Mouse (Mus musculus) thymus, adult 18-20 months (tissue): Measurements from ENCODE around the gene Pip5k1b.

Experiments
- DNase-seq, 2 experiments: peaks; one replicate each; pipeline ENCODE4 v3.0.0; 2022; ENCODE audit warnings: mixed read lengths in 2 of 2

Pip5k1b gene

GRCm38 (mm10) chr19:24469216-24469615, 86.5 kb downstream of the Pip5k1b start:
- DNase-seq, result no peak

- no peak for DNase-seq
Measured at GRCm38 (mm10) chr19:24468616-24469015, 87.1 kb downstream of the Pip5k1b start.

DNA sequence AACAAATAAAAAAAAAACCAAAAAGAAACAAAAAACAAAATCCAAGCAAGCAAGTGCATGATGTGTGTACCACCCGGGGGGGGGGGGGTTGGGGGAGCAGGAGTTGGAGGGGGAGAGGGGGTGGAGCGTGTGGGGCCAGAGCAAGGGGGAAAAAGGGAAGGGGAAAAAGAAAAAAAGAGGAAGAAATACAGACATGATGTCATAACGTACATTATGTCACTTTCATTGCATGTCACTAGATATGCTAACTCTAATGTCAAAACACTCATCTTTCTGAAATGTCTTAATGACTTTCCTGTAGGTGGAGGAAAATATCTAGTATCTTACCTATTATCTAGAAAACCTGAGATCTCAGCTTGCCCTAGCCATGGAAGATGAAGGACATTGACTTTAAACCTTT, 92.7 kb downstream of the Pip5k1b start:
- DNase-seq, result no peak

- no peak for DNase-seq
Measured at GRCm38 (mm10) chr19:24456591-24457231, 99.0 kb downstream of the Pip5k1b start.

DNA sequence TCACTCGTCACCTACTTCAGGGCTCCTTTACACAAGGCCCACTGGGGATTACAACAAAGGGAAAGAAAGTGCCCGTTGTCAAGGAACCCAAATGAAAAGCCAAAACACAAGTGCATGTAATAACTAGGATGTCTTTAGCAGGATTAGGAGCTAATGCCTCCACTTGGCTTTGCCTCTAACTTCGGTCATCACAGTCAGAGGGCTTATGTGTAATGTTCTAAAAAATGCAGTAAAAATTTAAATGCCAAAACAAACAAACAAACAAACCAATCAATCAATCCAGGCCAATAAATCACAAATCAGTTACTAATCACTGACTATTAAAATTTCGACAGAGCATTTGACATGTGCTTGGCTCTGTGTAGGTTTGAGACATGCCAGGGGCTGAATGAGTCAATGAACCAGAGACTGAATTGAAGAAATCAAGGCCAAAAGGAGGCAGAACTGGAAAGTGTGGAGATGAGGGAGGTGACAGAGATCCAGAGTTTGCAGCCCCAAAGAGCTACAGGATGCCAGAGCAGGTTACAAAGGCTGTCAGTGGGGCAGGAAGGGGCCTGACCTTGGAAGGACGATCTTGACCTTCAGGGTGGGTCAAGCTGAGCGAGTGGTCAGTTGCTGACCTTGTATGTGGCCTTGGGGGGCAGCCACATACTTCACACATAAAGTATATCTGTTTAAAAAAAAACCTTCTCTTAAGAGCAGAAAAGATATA, 100.3 kb downstream of the Pip5k1b start:
- no peak for DNase-seq

DNA sequence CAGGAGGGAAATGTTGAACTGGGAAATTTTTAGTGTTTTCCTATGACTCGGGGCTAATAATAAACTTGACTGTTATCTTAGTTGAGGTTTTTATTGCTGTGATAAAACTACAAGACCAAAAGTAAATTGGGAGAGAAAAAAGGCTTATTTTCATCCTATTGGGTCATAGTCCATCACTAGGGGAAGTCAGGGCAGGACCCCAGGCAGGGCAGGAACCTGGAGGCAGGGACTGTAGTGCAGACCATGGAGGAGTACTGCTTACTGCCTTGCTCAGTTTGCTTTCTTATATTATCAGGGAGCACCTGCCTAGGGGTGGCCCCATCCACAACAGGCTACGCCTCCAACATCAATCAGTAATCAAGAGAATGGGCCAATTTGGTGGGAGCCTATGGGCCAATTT, 101.2 kb downstream of the Pip5k1b start:
- no peak for DNase-seq

- DNase-seq, result no peak
Measured at GRCm38 (mm10) chr19:24453379-24453778, 102.3 kb downstream of the Pip5k1b start.

GRCm38 (mm10) chr19:24452441-24452898, 103.2 kb downstream of the Pip5k1b start:
- no peak for DNase-seq

GRCm38 (mm10) chr19:24451626-24452025, 104.0 kb downstream of the Pip5k1b start:
- no peak for DNase-seq

GRCm38 (mm10) chr19:24450740-24451139, 104.9 kb downstream of the Pip5k1b start:
- DNase-seq, result no peak

DNA sequence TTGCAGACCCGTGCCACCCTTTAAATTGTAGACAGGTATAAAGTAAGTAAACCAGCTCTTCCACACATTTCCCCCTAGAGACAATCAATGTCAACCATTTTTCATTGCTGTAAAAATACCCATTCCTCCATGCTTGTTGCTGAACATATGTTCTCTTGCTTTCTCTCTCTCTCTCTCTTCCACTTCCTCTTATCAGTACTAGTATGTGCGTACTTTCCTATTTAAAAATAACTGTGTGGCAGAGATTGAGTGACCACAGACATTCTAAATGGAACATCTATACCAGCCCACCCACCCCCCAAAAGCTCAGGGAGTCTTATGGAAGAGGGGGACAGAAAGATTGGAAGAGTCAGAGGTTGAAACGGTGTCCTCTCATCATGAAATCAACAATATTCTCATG, 111.3 kb downstream of the Pip5k1b start:
- DNase-seq, result no peak

DNA sequence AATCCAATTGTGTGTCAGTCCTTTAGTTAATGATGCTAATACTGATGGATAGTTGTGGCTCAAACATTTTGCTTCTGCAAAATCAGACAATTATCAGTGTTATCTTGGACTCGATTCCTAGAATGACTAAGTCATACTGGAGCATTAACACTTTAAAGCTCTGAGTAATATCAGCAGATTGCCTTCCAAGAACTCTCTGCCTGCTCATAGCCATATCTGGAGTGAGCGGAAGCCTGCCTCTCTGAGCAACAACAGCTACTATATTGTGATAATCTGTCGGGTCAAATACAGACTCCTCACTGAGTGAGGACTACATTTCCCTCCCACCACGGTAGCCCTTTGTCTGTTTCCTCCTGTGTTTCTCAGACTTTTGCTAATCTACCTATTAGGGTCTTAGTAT, 116.0 kb downstream of the Pip5k1b start:
- DNase-seq, result no peak

GRCm38 (mm10) chr19:24434291-24434690, 121.4 kb downstream of the Pip5k1b start:
- no peak for DNase-seq

- no peak for DNase-seq
Measured at GRCm38 (mm10) chr19:24432447-24432846, 123.2 kb downstream of the Pip5k1b start.

- DNase-seq, result no peak
Measured at GRCm38 (mm10) chr19:24431381-24431780, 124.3 kb downstream of the Pip5k1b start.

GRCm38 (mm10) chr19:24428011-24428410, 127.7 kb downstream of the Pip5k1b start:
- no peak for DNase-seq

DNA sequence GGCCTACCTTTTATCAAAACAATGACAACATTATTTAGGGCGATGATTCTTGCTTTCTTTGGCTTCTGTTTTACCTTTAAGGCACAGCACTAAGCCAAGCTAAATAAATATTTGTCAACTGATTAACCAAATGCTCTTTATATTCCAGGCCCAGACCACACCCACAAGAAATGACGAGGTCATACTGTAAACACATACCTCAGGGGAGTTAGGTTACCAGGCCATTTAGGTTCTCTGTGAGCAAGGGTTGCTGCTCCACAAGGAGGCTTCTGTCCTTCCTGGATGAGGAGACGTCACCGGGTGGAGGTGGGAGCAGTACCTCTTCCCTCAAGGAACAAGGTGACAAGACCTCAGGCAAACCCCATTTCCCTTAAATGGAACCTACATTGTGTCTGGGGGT, 128.4 kb downstream of the Pip5k1b start:
- no peak for DNase-seq

- DNase-seq, result no peak
Measured at GRCm38 (mm10) chr19:24426759-24427181, 128.9 kb downstream of the Pip5k1b start.

DNA sequence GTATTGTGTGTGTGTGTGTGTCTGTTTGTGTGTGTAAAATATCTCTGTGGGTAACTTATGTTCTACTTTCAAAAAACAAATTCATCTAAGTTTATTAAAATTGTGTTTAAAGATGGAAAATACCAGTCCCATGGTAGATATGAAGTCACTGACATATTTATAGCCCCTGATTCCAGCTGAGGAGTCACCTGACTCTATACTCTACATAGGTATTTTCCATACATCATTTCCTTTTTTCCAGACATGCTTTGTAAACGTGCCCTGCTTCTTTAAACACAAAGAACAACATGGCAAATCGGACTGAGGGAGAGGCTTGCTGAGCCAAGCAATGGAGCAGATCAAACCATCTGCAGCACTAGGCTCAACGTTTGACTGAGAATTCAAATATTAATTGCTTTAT, 137.6 kb downstream of the Pip5k1b start:
- no peak for DNase-seq

GRCm38 (mm10) chr19:24417659-24418004, 138.0 kb downstream of the Pip5k1b start:
- no peak for DNase-seq

DNA sequence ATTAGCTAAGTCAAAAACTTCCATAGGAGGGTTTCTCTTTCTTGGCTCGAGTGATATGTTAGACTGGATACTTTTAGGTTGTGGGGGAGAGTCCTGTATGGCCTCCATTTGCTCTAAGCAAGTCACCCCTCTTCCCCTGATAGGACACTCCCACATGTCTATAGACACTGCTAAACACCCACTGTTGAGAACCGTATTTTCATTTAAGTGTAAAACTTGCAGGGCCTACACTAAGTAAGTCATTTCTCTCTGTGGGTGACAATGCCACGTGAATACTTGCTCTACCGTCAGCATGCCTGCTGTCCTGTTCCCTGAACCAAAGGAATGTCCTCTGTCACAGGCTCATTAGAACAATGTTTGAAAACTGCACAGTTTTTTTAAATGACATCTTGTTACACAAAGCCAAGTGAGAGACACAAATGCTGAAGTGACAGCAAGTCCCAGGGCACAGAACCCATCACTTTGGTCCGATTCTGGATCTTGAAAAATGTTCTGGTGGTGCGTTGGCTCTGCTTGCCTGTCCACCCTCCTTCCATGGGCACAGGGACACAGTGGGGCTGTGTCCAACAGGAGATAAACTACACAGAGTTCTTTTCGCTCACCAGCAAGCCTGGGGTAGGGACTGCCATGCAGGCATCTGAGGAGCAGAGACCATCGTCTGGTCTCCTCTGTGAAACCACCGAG, 138.6 kb downstream of the Pip5k1b start:
- no peak for DNase-seq

DNA sequence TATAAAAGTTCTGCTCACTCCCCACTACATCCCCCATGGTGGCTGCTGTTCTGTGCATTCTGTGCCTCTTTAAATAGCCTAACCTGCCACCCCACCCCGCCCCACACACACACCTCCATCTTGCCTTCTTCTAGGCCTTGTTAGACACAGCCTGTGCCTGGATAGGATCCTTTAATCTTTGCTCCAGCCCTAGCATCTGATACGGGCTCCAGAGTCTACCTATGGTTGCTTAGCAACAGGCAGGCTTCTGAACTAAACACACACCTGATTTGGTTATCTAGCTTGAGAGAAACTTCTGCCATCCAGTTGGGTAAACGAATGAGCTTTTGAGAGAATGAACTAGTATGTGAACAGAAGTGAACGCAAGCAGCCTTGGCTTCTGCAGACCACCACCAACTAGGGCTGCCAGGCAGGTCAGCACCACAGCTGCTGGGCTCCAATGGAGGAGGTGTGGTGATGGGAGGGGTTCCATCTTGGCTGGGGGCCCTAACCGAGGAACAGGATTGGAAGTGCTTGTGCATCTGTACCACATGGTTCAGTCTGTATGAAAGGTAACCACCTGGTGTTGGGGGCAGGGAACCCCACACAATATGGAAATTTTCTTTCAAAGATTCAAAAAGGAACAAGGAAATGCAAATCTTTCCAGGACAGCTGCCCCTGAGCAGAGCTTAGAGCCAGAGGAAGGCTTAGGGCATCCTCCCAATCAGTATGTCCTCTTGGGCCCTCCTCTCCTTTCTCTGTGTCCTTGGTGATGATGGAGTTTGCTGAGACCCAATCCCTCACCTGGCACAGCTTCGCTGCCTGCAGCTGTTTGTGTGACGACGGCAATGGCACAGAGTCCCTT, 139.7 kb downstream of the Pip5k1b start:
- peak; percentile 29 to 34 for DNase-seq
